Mouse (Mus musculus) ES-CJ7 (cell line): ENCODE results near the gene Klc4.

ENCODE experiments used
- DNase-seq: peaks from one replicate; pipeline ENCODE4 v3.0.0; 2011; ENCODE audit warnings: low read depth, low spot score

The Klc4 gene

GRCm38 (mm10) chr17:46589635-46590314, 56.0 kb downstream of the Klc4 start:
- DNase-seq, result no peak

GRCm38 (mm10) chr17:46588913-46589312, 56.9 kb downstream of the Klc4 start:
- DNase-seq, result no peak

- no peak for DNase-seq
Observed at GRCm38 (mm10) chr17:46588173-46588572, 57.6 kb downstream of the Klc4 start.

- no peak for DNase-seq
Observed at GRCm38 (mm10) chr17:46586327-46586726, 59.5 kb downstream of the Klc4 start.
